Mouse (Mus musculus): ENCODE measurements at regions not wholly inside any gene's neighbourhood (a gene's known extent, or its start where the extent isn't known, plus 50 kb on each side); places are given as distances from the start of the nearest gene placed in this dataset.

- WGBS: 7% methylated on average over 9 of the region's 9 CpGs
- Histone ChIP-seq H3K9me3 (ENCODE audit: control insufficient read depth, low read length) (no peaks in the 10 kb centered on the region), H3K36me3 (ENCODE audit: control insufficient read depth, insufficient read depth) (no peaks in the 10 kb centered on the region), H3K4me3 (replicated peaks; ENCODE audit: low read length) (no peak overlapping the region), H3K27me3 (replicated peaks; ENCODE audit: control insufficient read depth, insufficient read depth, low read length) (no peaks in the 10 kb centered on the region), H3K4me1 (replicated peaks; ENCODE audit: control insufficient read depth, insufficient read depth, low read length) (no peaks in the 10 kb centered on the region), H3K9ac (replicated peaks; ENCODE audit: low read depth, low read length) (no peak overlapping the region), H3K4me2 (ENCODE audit: low read length) (peak overlapping the region; percentile 26; the same call in 1 of the 2 replicates), H3K27ac (ENCODE audit: low read length) (no peak overlapping the region)
- peak; percentile 65 for ATAC-seq
These were observed 629.0 kb upstream of the Cypt12 start for GRCm38 (mm10) chr3:17319213-17319612.

- no peak for ATAC-seq
- no peaks in the 10 kb centered on the region for H3K27me3 ChIP-seq (replicated peaks; ENCODE audit: control insufficient read depth, insufficient read depth, low read length)
- no peaks in the 10 kb centered on the region for H3K9me3 ChIP-seq (ENCODE audit: control insufficient read depth, low read length)
- WGBS: 44% methylated on average over 5 of the region's 5 CpGs
- H3K27ac ChIP-seq (ENCODE audit: low read length): no peak overlapping the region
- H3K36me3 ChIP-seq (ENCODE audit: control insufficient read depth, insufficient read depth): no peaks in the 10 kb centered on the region
- H3K4me2 ChIP-seq (ENCODE audit: low read length): no peak overlapping the region
- no peak overlapping the region for H3K4me3 ChIP-seq (replicated peaks; ENCODE audit: low read length)
- no peaks in the 10 kb centered on the region for H3K4me1 ChIP-seq (replicated peaks; ENCODE audit: control insufficient read depth, insufficient read depth, low read length)
- H3K9ac ChIP-seq (replicated peaks; ENCODE audit: low read depth, low read length): no peak overlapping the region
These were observed 628.3 kb upstream of the Cypt12 start for GRCm38 (mm10) chr3:17319931-17320330.

DNA sequence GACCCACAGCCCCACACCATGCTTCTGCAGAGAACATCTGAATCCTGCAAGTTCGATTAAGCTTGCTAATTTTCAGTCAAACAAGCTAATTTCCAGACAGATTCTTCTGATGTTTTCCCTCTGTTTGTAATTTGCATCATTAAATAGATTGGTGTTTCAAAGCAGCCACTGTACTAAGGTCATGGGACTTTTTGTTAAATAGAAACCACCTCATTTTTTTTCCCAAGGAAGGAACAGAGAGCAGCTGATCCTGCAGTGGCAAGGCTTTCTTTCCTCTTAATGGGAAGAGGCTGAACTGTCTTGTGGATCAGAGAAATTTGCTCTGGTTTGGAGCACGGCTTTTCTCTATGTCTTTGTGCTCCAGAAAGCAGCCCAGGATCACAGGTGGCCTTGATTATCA, 625.9 kb upstream of the Cypt12 start:
- no peak overlapping the region for H3K4me3 ChIP-seq (replicated peaks; ENCODE audit: low read length)
- ATAC-seq: no peak
- 27% methylated on average over 2 of the region's 2 CpGs for WGBS
- no peak overlapping the region for H3K4me2 ChIP-seq (ENCODE audit: low read length)
- no peaks in the 10 kb centered on the region for H3K36me3 ChIP-seq (ENCODE audit: control insufficient read depth, insufficient read depth)
- no peak overlapping the region for H3K9ac ChIP-seq (replicated peaks; ENCODE audit: low read depth, low read length)
- H3K27ac ChIP-seq (ENCODE audit: low read length): no peak overlapping the region
- no peaks in the 10 kb centered on the region for H3K9me3 ChIP-seq (ENCODE audit: control insufficient read depth, low read length)
- H3K4me1 ChIP-seq (replicated peaks; ENCODE audit: control insufficient read depth, insufficient read depth, low read length): no peaks in the 10 kb centered on the region; the same call in 1 of the 2 replicates
- H3K27me3 ChIP-seq (replicated peaks; ENCODE audit: control insufficient read depth, insufficient read depth, low read length): no peaks in the 10 kb centered on the region

DNA sequence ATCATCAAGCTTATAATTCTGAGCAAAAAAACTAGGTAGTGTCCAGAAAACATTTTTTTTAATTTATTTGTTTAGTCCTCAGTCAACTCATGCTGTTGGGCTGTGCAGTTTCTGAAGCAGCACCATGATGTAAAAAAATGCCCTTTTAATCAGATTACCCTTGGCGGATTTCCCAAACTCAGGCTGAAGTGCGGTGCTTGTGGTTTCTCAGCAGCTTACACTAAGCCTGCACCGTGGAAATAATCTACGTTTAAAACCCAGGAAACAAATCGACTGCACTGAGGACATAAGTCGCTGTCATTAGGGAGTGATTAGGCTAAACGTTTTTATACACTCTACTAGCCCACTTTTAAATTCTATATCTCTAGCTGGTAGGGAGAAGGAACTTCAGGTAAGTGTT, 623.4 kb upstream of the Cypt12 start:
- Histone ChIP-seq H3K36me3 (ENCODE audit: control insufficient read depth, insufficient read depth) (no peaks in the 10 kb centered on the region), H3K9ac (replicated peaks; ENCODE audit: low read depth, low read length) (no peak overlapping the region), H3K27ac (ENCODE audit: low read length) (peak overlapping the region; percentile 23; the same call in 1 of the 2 replicates), H3K27me3 (replicated peaks; ENCODE audit: control insufficient read depth, insufficient read depth, low read length) (no peaks in the 10 kb centered on the region), H3K4me2 (ENCODE audit: low read length) (no peak overlapping the region), H3K4me1 (replicated peaks; ENCODE audit: control insufficient read depth, insufficient read depth, low read length) (no peaks in the 10 kb centered on the region; the same call in 1 of the 2 replicates), H3K9me3 (ENCODE audit: control insufficient read depth, low read length) (no peaks in the 10 kb centered on the region), H3K4me3 (replicated peaks; ENCODE audit: low read length) (no peak overlapping the region)
- 39% methylated on average over 7 of the region's 7 CpGs for WGBS
- ATAC-seq: no peak

DNA sequence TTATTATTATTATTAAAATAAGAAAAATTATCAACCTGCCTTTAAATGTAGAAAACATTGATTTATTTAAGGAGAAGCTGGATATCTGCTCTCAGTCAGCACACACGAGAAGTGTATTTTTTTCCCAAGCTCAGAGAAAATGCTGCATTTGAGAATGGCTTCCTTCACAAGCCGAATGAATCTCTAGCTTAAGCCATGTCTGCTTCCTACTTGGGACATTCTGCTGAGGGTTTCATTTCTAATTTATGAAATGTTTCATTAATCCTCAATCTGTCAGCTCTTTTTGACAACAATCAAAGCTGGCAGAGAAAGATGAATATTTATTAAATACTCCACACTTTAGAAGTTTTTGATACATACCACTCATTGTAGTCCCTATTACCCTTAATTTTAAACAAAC, 622.4 kb upstream of the Cypt12 start:
- H3K4me3 ChIP-seq (replicated peaks; ENCODE audit: low read length): no peak overlapping the region
- H3K4me2 ChIP-seq (ENCODE audit: low read length): no peak overlapping the region
- no peak overlapping the region for H3K9ac ChIP-seq (replicated peaks; ENCODE audit: low read depth, low read length)

DNA sequence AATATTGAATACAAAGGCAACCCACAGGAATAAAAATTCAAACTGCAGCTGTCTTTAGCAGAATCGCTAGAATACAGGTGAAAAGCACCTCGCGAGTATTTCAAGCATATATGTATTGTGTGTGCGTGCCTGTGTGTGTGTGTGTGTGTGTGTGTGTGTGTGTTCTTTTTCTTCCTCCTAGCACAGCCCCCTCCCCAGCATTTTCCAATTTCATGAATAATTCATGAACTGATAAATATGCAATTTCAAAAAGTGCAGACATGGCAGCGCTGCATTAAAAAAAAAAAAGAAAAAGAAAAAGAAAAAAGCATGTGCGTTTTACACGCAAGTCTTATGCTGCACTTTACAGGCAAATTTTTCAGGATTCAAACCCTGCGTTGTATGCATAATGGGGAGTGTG, 621.9 kb upstream of the Cypt12 start:
- peak; percentile 61 for ATAC-seq
- Histone ChIP-seq H3K9ac (replicated peaks; ENCODE audit: low read depth, low read length) (no peak overlapping the region), H3K4me3 (replicated peaks; ENCODE audit: low read length) (no peak overlapping the region), H3K27ac (ENCODE audit: low read length) (peak overlapping the region; percentile 65; the same call in 1 of the 2 replicates), H3K4me1 (replicated peaks; ENCODE audit: control insufficient read depth, insufficient read depth, low read length) (no peaks in the 10 kb centered on the region; the same call in 1 of the 2 replicates), H3K9me3 (ENCODE audit: control insufficient read depth, low read length) (no peaks in the 10 kb centered on the region), H3K27me3 (replicated peaks; ENCODE audit: control insufficient read depth, insufficient read depth, low read length) (no peaks in the 10 kb centered on the region), H3K4me2 (ENCODE audit: low read length) (0 out of 2 replicates have a peak overlapping the region, but pooled peaks have one; percentile 11), H3K36me3 (ENCODE audit: control insufficient read depth, insufficient read depth) (no peaks in the 10 kb centered on the region)
- WGBS: 57% methylated on average over 8 of the region's 8 CpGs

More for the DNA sequence above, 622.4 kb upstream of the Cypt12 start:
- Histone ChIP-seq H3K4me1 (replicated peaks; ENCODE audit: control insufficient read depth, insufficient read depth, low read length) (no peaks in the 10 kb centered on the region; the same call in 1 of the 2 replicates), H3K36me3 (ENCODE audit: control insufficient read depth, insufficient read depth) (no peaks in the 10 kb centered on the region), H3K27ac (ENCODE audit: low read length) (peak overlapping the region; percentile 58; the same call in 1 of the 2 replicates), H3K27me3 (replicated peaks; ENCODE audit: control insufficient read depth, insufficient read depth, low read length) (no peaks in the 10 kb centered on the region), H3K9me3 (ENCODE audit: control insufficient read depth, low read length) (no peaks in the 10 kb centered on the region)
- ATAC-seq: 0 out of 2 replicates have a peak, but pooled peaks have one; percentile 13
- WGBS: 57% methylated on average over 2 of the region's 2 CpGs

DNA sequence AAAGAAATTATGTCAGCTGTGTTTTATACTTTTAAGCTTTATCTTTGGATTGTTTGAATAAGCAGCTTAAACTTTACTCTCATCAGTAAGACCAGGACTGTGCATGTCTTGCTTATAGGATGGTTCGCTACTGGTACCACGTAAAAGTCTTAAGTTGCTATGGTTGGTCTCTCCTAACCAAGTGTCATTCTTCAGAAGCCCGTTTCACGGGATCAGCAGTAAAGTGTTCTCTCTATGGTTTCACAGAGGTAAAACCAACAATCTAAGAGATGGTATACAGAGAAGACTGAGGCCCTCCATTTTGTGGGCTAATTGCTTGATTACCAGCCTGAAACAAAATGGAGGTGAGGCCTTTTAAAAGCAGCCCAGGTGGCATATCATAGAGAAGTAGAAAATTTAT, 621.4 kb upstream of the Cypt12 start:
- H3K4me3 ChIP-seq (replicated peaks; ENCODE audit: low read length): no peak overlapping the region
- 77% methylated on average over 4 of the region's 4 CpGs for WGBS
- H3K27me3 ChIP-seq (replicated peaks; ENCODE audit: control insufficient read depth, insufficient read depth, low read length): no peaks in the 10 kb centered on the region
- peak overlapping the region; percentile 65 for H3K27ac ChIP-seq (ENCODE audit: low read length)
- no peaks in the 10 kb centered on the region for H3K9me3 ChIP-seq (ENCODE audit: control insufficient read depth, low read length)
- 0 out of 2 replicates have a peak overlapping the region, but pooled peaks have one; percentile 11 for H3K4me2 ChIP-seq (ENCODE audit: low read length)
- no peak overlapping the region for H3K9ac ChIP-seq (replicated peaks; ENCODE audit: low read depth, low read length)
- H3K4me1 ChIP-seq (replicated peaks; ENCODE audit: control insufficient read depth, insufficient read depth, low read length): no peaks in the 10 kb centered on the region; the same call in 1 of the 2 replicates
- no peaks in the 10 kb centered on the region for H3K36me3 ChIP-seq (ENCODE audit: control insufficient read depth, insufficient read depth)
- peak; percentile 27 for ATAC-seq

DNA sequence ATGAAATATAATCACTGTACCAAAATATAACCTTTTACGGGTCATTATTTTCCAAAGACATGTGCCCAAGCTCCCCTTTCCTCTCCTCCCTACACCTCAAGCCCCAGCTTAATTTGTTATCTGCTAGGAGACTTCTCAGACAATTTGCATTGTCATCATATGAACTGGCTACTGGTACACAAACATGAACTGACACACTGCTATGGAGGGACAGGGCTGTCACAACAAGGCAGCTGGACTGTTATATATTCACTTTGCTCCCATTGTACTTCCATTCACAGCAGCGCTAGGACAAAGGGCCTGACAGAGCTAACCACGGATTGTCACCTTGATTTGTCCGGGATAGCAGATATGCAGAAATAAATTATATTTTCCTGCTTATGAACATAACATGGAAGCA, 620.5 kb upstream of the Cypt12 start:
- 65% methylated on average over 4 of the region's 4 CpGs for WGBS
- H3K36me3 ChIP-seq (ENCODE audit: control insufficient read depth, insufficient read depth): no peaks in the 10 kb centered on the region
- H3K27ac ChIP-seq (ENCODE audit: low read length): peak overlapping the region; percentile 58
- no peak overlapping the region for H3K9ac ChIP-seq (replicated peaks; ENCODE audit: low read depth, low read length)
- no peak overlapping the region for H3K4me2 ChIP-seq (ENCODE audit: low read length)
- no peaks in the 10 kb centered on the region for H3K9me3 ChIP-seq (ENCODE audit: control insufficient read depth, low read length)
- H3K27me3 ChIP-seq (replicated peaks; ENCODE audit: control insufficient read depth, insufficient read depth, low read length): no peaks in the 10 kb centered on the region
- H3K4me3 ChIP-seq (replicated peaks; ENCODE audit: low read length): no peak overlapping the region
- no peaks in the 10 kb centered on the region; the same call in 1 of the 2 replicates for H3K4me1 ChIP-seq (replicated peaks; ENCODE audit: control insufficient read depth, insufficient read depth, low read length)
- 0 out of 2 replicates have a peak, but pooled peaks have one; percentile 16 for ATAC-seq

- H3K9ac ChIP-seq (replicated peaks; ENCODE audit: low read depth, low read length): no peak overlapping the region
- H3K27ac ChIP-seq (ENCODE audit: low read length): no peak overlapping the region
- 57% methylated on average over 4 of the region's 4 CpGs for WGBS
These were observed 618.8 kb upstream of the Cypt12 start for GRCm38 (mm10) chr3:17329411-17329810.

More at GRCm38 (mm10) chr3:17329411-17329810, 618.8 kb upstream of the Cypt12 start:
- Histone ChIP-seq H3K36me3 (ENCODE audit: control insufficient read depth, insufficient read depth) (no peaks in the 10 kb centered on the region), H3K9me3 (ENCODE audit: control insufficient read depth, low read length) (no peaks in the 10 kb centered on the region), H3K4me1 (replicated peaks; ENCODE audit: control insufficient read depth, insufficient read depth, low read length) (no peaks in the 10 kb centered on the region; the same call in 1 of the 2 replicates), H3K4me2 (ENCODE audit: low read length) (no peak overlapping the region), H3K27me3 (replicated peaks; ENCODE audit: control insufficient read depth, insufficient read depth, low read length) (no peaks in the 10 kb centered on the region), H3K4me3 (replicated peaks; ENCODE audit: low read length) (no peak overlapping the region)
- no peak for ATAC-seq
